Mouse (Mus musculus): ENCODE results near the gene Btbd9. TPM values are rescaled to one million over a fixed set of nuclear protein-coding genes. Genes with fewer than 3 reads are reported as not detected.

Btbd9 gene
- polyA plus RNA-seq, 1 experiment = 43.5 TPM

DNA sequence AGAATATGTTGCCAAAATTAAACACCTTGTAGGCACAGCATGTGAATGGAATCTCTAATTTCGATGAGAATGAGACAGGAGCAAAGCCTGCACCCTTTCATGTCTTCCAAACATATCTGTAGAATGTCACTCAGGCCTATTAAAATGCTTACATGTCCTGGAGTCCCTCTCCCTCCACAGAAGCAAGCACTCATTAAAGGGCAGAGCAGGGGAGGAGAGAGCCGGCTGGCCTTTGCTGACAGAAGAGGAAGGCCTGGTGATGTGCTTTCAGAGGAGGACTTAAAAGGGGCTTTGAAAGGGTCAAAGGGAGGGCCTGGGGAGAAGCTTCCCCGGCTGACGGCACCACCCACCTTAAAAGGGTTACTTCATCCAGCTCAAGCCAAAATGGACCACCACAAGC lies 107.9 kb downstream of the Btbd9 start:
- H3K4me1 ChIP-seq (ENCODE audit: control insufficient read depth, insufficient read depth, low read length) = peaks cover 15% of the 10 kb centered on the region
- no peak overlapping the region for H3K4me3 ChIP-seq (ENCODE audit: insufficient read depth, low read length)
- TF ChIP-seq CTCF (IDR thresholded peaks at IDR 0.05; ENCODE audit: extremely low read depth, insufficient read depth, low read length) (no peak), POLR2A (IDR thresholded peaks at IDR 0.05; ENCODE audit: extremely low read depth, insufficient read depth, low read length) (no peak)
- peak overlapping the region; percentile 68 for H3K27ac ChIP-seq (ENCODE audit: insufficient read depth, low read length)

DNA sequence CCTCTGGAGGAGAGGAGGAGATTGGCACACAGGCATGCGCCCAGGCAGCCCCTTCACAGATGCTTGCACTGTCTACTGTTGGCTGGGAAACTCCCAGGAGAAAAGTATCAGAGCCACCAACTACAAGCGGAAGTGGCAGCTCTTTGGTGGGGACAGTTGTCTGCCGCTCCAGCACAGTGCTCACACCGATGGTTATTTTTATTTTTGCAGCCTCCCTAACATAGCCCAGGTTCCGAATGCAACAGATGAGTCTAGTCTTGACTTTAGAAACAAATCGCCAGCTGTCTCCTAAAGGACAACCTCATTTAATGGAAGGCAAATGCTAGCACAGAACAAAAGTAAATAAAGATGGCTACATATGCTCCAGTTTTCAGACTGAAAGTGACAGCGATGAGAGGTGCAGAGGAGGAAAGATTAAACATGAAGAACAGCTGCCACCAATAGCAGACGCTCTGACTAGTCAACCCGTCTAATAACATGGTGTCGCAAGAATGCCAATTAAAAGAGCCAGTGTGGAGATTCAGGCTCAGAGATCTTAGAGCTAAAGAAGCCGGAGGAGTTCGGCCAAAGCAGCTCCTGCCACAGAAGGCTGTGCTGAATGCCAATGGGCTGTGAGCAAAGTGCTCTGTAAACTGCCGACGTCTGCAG lies 108.6 kb downstream of the Btbd9 start:
- TF ChIP-seq CTCF (IDR thresholded peaks at IDR 0.05; ENCODE audit: extremely low read depth, insufficient read depth, low read length) (no peak), POLR2A (IDR thresholded peaks at IDR 0.05; ENCODE audit: extremely low read depth, insufficient read depth, low read length) (no peak)
- Histone ChIP-seq H3K4me3 (ENCODE audit: insufficient read depth, low read length) (no peak overlapping the region), H3K4me1 (ENCODE audit: control insufficient read depth, insufficient read depth, low read length) (peaks cover 15% of the 10 kb centered on the region), H3K27ac (ENCODE audit: insufficient read depth, low read length) (no peak overlapping the region; the same call in 1 of the 2 replicates)

GRCm38 (mm10) chr17:30465060-30465762 lies 111.1 kb downstream of the Btbd9 start:
- H3K4me3 ChIP-seq (ENCODE audit: insufficient read depth, low read length) = no peak overlapping the region
- TF ChIP-seq POLR2A (IDR thresholded peaks at IDR 0.05; ENCODE audit: extremely low read depth, insufficient read depth, low read length) (no peak), CTCF (IDR thresholded peaks at IDR 0.05; ENCODE audit: extremely low read depth, insufficient read depth, low read length) (no peak)
- no peak overlapping the region for H3K27ac ChIP-seq (ENCODE audit: insufficient read depth, low read length)
- peaks cover 6% of the 10 kb centered on the region for H3K4me1 ChIP-seq (ENCODE audit: control insufficient read depth, insufficient read depth, low read length)

- H3K4me1 ChIP-seq (ENCODE audit: control insufficient read depth, insufficient read depth, low read length) = peaks cover 3% of the 10 kb centered on the region; the same call in 1 of the 2 replicates
- TF ChIP-seq POLR2A (IDR thresholded peaks at IDR 0.05; ENCODE audit: extremely low read depth, insufficient read depth, low read length) (no peak), CTCF (IDR thresholded peaks at IDR 0.05; ENCODE audit: extremely low read depth, insufficient read depth, low read length) (no peak)
- H3K27ac ChIP-seq (ENCODE audit: insufficient read depth, low read length) = no peak overlapping the region
- no peak overlapping the region for H3K4me3 ChIP-seq (ENCODE audit: insufficient read depth, low read length)
These were observed 112.0 kb downstream of the Btbd9 start for GRCm38 (mm10) chr17:30464240-30464745.

- Histone ChIP-seq H3K4me3 (ENCODE audit: insufficient read depth, low read length) (no peak overlapping the region), H3K4me1 (ENCODE audit: control insufficient read depth, insufficient read depth, low read length) (peaks cover 9% of the 10 kb centered on the region), H3K27ac (ENCODE audit: insufficient read depth, low read length) (no peak overlapping the region)
- TF ChIP-seq POLR2A (IDR thresholded peaks at IDR 0.05; ENCODE audit: extremely low read depth, insufficient read depth, low read length) = no peak
- TF ChIP-seq CTCF (IDR thresholded peaks at IDR 0.05; ENCODE audit: extremely low read depth, insufficient read depth, low read length) = no peak
These were observed 115.5 kb downstream of the Btbd9 start for GRCm38 (mm10) chr17:30460727-30461349.

DNA sequence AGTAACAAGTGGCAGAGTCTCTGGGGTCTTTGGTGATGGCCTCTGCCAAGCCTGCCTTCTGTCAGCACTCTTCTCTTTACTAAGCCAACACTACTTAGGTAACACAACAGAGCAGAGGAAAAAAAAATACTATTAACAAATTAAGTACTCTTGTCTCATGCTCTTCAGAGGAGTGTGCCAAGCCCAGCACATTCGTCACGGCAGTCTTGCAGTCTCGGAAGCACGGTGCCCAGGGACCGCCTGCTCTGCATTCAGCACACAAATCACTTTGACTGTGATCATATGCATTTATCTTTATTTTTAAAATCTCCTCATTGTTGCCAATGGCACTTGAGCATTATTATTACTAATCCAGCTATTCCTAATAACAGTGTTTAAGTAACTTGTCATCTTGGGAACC lies 116.6 kb downstream of the Btbd9 start:
- H3K4me3 ChIP-seq (ENCODE audit: insufficient read depth, low read length) = no peak overlapping the region
- no peak overlapping the region for H3K27ac ChIP-seq (ENCODE audit: insufficient read depth, low read length)
- no peak for TF ChIP-seq POLR2A (IDR thresholded peaks at IDR 0.05; ENCODE audit: extremely low read depth, insufficient read depth, low read length)
- no peak for TF ChIP-seq CTCF (IDR thresholded peaks at IDR 0.05; ENCODE audit: extremely low read depth, insufficient read depth, low read length)
- peaks cover 9% of the 10 kb centered on the region for H3K4me1 ChIP-seq (ENCODE audit: control insufficient read depth, insufficient read depth, low read length)

DNA sequence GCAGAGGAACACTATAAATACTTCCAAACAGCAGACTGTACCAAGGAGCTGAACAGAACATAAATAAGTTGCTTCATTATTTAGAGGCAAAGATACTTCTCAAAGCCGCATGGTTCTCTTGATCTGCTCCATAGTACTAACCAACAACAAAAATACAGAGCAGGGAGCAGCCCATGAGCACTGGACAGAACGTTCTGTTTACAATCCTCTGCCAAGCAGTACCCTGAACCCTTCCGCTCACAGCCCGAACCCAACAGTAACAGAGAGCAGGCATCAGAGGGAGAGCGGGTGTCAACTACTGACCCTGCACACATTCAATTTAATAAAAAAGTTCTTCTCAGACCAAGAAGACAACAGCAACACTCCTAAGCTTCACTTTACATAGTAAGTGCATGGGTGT lies 117.4 kb downstream of the Btbd9 start:
- Histone ChIP-seq H3K4me1 (ENCODE audit: control insufficient read depth, insufficient read depth, low read length) (peaks cover 9% of the 10 kb centered on the region), H3K27ac (ENCODE audit: insufficient read depth, low read length) (no peak overlapping the region), H3K4me3 (ENCODE audit: insufficient read depth, low read length) (no peak overlapping the region)
- TF ChIP-seq POLR2A (IDR thresholded peaks at IDR 0.05; ENCODE audit: extremely low read depth, insufficient read depth, low read length) (no peak), CTCF (IDR thresholded peaks at IDR 0.05; ENCODE audit: extremely low read depth, insufficient read depth, low read length) (no peak)

DNA sequence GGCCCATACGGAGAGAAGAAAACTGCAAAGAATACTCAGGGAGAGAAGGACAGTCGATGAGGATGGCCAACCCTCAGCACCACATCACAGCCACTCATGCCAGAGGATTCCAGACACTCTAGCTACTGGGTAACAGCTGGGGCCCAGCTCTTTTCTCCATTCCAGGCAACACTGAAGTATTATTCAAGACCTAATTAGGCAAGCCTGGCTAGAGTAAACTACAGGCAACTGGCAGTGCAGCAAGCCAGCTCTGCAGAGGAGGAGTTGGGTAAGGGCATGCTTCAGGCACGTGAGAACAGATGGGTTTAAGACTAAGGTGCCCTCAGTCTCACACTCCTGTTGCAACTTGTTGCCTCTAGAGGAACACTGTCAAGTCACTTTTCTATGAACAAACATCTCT lies 118.0 kb downstream of the Btbd9 start:
- H3K4me3 ChIP-seq (ENCODE audit: insufficient read depth, low read length) = no peak overlapping the region
- TF ChIP-seq POLR2A (IDR thresholded peaks at IDR 0.05; ENCODE audit: extremely low read depth, insufficient read depth, low read length) (no peak), CTCF (IDR thresholded peaks at IDR 0.05; ENCODE audit: extremely low read depth, insufficient read depth, low read length) (no peak)
- no peak overlapping the region for H3K27ac ChIP-seq (ENCODE audit: insufficient read depth, low read length)
- H3K4me1 ChIP-seq (ENCODE audit: control insufficient read depth, insufficient read depth, low read length) = peaks cover 9% of the 10 kb centered on the region

DNA sequence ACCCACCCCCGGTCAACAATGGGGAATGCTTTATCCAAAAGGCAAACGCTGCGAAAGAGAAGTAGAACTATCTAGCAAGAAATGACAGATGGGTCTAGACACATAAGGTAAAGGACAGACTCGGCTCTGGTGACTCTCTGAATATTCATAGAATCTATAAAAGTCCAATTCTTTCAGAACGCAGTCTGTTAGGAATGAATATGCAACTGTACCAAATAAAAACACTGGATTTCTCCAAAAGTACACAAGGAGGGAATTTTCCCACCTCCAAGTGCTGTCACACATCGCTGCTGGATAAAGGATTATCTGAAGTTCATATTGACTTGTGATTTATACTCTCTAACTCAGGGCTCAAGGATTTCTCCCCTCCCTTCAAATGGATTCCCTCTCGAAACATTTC lies 118.8 kb downstream of the Btbd9 start:
- no peak overlapping the region for H3K4me3 ChIP-seq (ENCODE audit: insufficient read depth, low read length)
- TF ChIP-seq CTCF (IDR thresholded peaks at IDR 0.05; ENCODE audit: extremely low read depth, insufficient read depth, low read length) = no peak
- TF ChIP-seq POLR2A (IDR thresholded peaks at IDR 0.05; ENCODE audit: extremely low read depth, insufficient read depth, low read length) = no peak
- peaks cover 9% of the 10 kb centered on the region for H3K4me1 ChIP-seq (ENCODE audit: control insufficient read depth, insufficient read depth, low read length)
- no peak overlapping the region for H3K27ac ChIP-seq (ENCODE audit: insufficient read depth, low read length)
